Mouse (Mus musculus): ENCODE measurements around the gene Ggt1. TPM values are rescaled to one million over a fixed set of nuclear protein-coding genes. Genes with fewer than 3 reads are reported as not detected.
"Not testable (repeated sequence)": the region's sequence is repeated elsewhere in the genome, so short reads cannot be mapped to it uniquely, and the experiment has no call there.

Gene Ggt1
- total RNA-seq, 2 experiments from 2014 or later: 1.3 TPM; not detected in 1

GRCm38 (mm10) chr10:75547901-75548300 lies 13.5 kb upstream of the Ggt1 start:
- ATAC-seq (replicated peaks; ENCODE audit: low FRiP score, poor library complexity, severe bottlenecking): no peak

- ATAC-seq (replicated peaks; ENCODE audit: low FRiP score, poor library complexity, severe bottlenecking): no peak
Measured at GRCm38 (mm10) chr10:75548486-75548885, 12.9 kb upstream of the Ggt1 start.

- no peak for ATAC-seq (replicated peaks; ENCODE audit: low FRiP score, poor library complexity, severe bottlenecking)
Measured at GRCm38 (mm10) chr10:75549886-75550285, 11.5 kb upstream of the Ggt1 start.

- ATAC-seq (replicated peaks; ENCODE audit: low FRiP score, poor library complexity, severe bottlenecking): no peak
Measured at GRCm38 (mm10) chr10:75551175-75551574, 10.2 kb upstream of the Ggt1 start.

- no peak for ATAC-seq (replicated peaks; ENCODE audit: low FRiP score, poor library complexity, severe bottlenecking)
Measured at GRCm38 (mm10) chr10:75552106-75552505, 9.3 kb upstream of the Ggt1 start.

GRCm38 (mm10) chr10:75552701-75553450 lies 8.5 kb upstream of the Ggt1 start:
- no peak for ATAC-seq (replicated peaks; ENCODE audit: low FRiP score, poor library complexity, severe bottlenecking)

- ATAC-seq (replicated peaks; ENCODE audit: low FRiP score, poor library complexity, severe bottlenecking): peak; percentile 58
Measured at GRCm38 (mm10) chr10:75554090-75554489, 7.3 kb upstream of the Ggt1 start.

- no peak for ATAC-seq (replicated peaks; ENCODE audit: low FRiP score, poor library complexity, severe bottlenecking)
Measured at GRCm38 (mm10) chr10:75555557-75555956, 5.8 kb upstream of the Ggt1 start.

- ATAC-seq (replicated peaks; ENCODE audit: low FRiP score, poor library complexity, severe bottlenecking): no peak
Measured at GRCm38 (mm10) chr10:75556026-75556425, 5.4 kb upstream of the Ggt1 start.

GRCm38 (mm10) chr10:75558515-75558914 lies 2.9 kb upstream of the Ggt1 start:
- no peak for ATAC-seq (replicated peaks; ENCODE audit: low FRiP score, poor library complexity, severe bottlenecking)

GRCm38 (mm10) chr10:75559041-75559675 lies 2.2 kb upstream of the Ggt1 start:
- no peak for ATAC-seq (replicated peaks; ENCODE audit: low FRiP score, poor library complexity, severe bottlenecking)

- ATAC-seq (replicated peaks; ENCODE audit: low FRiP score, poor library complexity, severe bottlenecking): no peak
Measured at GRCm38 (mm10) chr10:75559676-75560548, 1.5 kb upstream of the Ggt1 start, which contains the start of gene Lrrc75b. Gene Lrrc75b, minus strand, starts transcription at chr10:75560330.

GRCm38 (mm10) chr10:75560549-75560899 lies 880 bp upstream of the Ggt1 start:
- no peak for ATAC-seq (replicated peaks; ENCODE audit: low FRiP score, poor library complexity, severe bottlenecking)

- ATAC-seq (replicated peaks; ENCODE audit: low FRiP score, poor library complexity, severe bottlenecking): no peak
Measured at GRCm38 (mm10) chr10:75562596-75562995, 1.2 kb downstream of the Ggt1 start.

- no peak for ATAC-seq (replicated peaks; ENCODE audit: low FRiP score, poor library complexity, severe bottlenecking)
Measured at GRCm38 (mm10) chr10:75564687-75565265, 3.4 kb downstream of the Ggt1 start.

- ATAC-seq (replicated peaks; ENCODE audit: low FRiP score, poor library complexity, severe bottlenecking): no peak
Measured at GRCm38 (mm10) chr10:75565436-75565835, 4.0 kb downstream of the Ggt1 start.

- ATAC-seq (replicated peaks; ENCODE audit: low FRiP score, poor library complexity, severe bottlenecking): no peak
Measured at GRCm38 (mm10) chr10:75565906-75566305, 4.5 kb downstream of the Ggt1 start.

- no peak for ATAC-seq (replicated peaks; ENCODE audit: low FRiP score, poor library complexity, severe bottlenecking)
Measured at GRCm38 (mm10) chr10:75566321-75566720, 4.9 kb downstream of the Ggt1 start.

GRCm38 (mm10) chr10:75566765-75567164 lies 5.4 kb downstream of the Ggt1 start:
- ATAC-seq (replicated peaks; ENCODE audit: low FRiP score, poor library complexity, severe bottlenecking): not testable (repeated sequence)

GRCm38 (mm10) chr10:75568029-75568428 lies 6.6 kb downstream of the Ggt1 start:
- no peak for ATAC-seq (replicated peaks; ENCODE audit: low FRiP score, poor library complexity, severe bottlenecking)
